Mouse (Mus musculus) midbrain, embryonic 10.5 days (tissue): ENCODE data around the gene Gnat1. TPM values are rescaled to one million over a fixed set of nuclear protein-coding genes. Genes with fewer than 3 reads are reported as not detected.

ENCODE experiments used
- DNase-seq: peaks from one replicate; pipeline ENCODE4 v3.0.0-alpha.2; 2017; ENCODE audit warnings: low spot score
- H3K27ac ChIP-seq: fragments of 300-500 bp; sonication (generic); replicated peaks from 2 replicates; pipeline ENCODE4 v1.5.1; 2016; ENCODE audit warnings: mild to moderate bottlenecking
- H3K27me3 ChIP-seq: fragments of 300-500 bp; sonication (generic); 2 replicates; pipeline ENCODE4 v1.6.1; 2016; ENCODE audit warnings: low read depth, mild to moderate bottlenecking; ENCODE audit not compliant: poor library complexity, severe bottlenecking
- H3K36me3 ChIP-seq: fragments of 300-500 bp; sonication (generic); 2 replicates; pipeline ENCODE4 v1.6.1; 2016; ENCODE audit warnings: mild to moderate bottlenecking, moderate library complexity
- H3K4me1 ChIP-seq: fragments of 300-500 bp; sonication (generic); 2 replicates; pipeline ENCODE4 v1.6.1; 2016
- H3K4me3 ChIP-seq: fragments of 300-500 bp; sonication (generic); 2 replicates; pipeline ENCODE4 v1.5.1; 2016; ENCODE audit warnings: mild to moderate bottlenecking, moderate library complexity
- H3K9me3 ChIP-seq: fragments of 300-500 bp; sonication (generic); replicated peaks from 2 replicates; pipeline ENCODE4 v1.6.1; 2016; ENCODE audit warnings: mild to moderate bottlenecking
- WGBS: fragments of 180-500 bp; shearing (Covaris S2); methylation state at CpG from one replicate; pipeline ENCODE4 v1.1.7; 2016; 5-methylcytosine and 5-hydroxymethylcytosine counted together
- polyA plus RNA-seq: library from polyadenylated mRNA; unstranded; fragments of >200 nt; fragmentation: Nextera tagmentation; extraction: Ambion mirVana; gene quantifications from 2 replicates; pipeline ENCODE4 v1.2.1, GENCODE M21; 2016

The Gnat1 gene
- polyA plus RNA-seq, 1 experiment from 2014 or later, result 3.6 TPM

DNA sequence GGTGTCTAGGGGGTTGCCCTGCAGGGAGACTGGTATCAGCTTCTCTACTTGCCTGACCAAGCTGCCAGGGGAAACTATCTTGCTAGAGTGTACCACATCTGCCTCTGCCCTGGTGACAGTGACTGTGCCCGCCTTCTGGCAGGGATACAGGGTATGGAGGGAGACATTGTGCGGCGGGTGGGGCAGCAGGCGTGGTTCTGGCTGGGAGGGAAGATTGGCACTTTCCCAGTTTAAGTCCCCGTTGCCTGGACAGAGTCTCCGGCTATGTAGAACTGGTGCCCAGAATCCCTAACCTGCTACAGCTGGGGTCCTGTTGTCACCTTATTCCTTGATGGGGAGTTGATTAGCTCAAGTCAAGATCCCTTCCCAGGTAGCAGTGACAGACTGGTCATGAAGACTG lies 47.0 kb downstream of the Gnat1 start:
- Histone ChIP-seq H3K9me3 (no peaks in the 10 kb centered on the region), H3K27me3 (no peaks in the 10 kb centered on the region), H3K4me3 (peak overlapping the region; percentile 94), H3K36me3 (peaks cover 39% of the 10 kb centered on the region), H3K4me1 (peaks cover 96% of the 10 kb centered on the region), H3K27ac (peak overlapping the region; percentile 98)
- WGBS, result 52% methylated on average over 6 of the region's 6 CpGs
- DNase-seq, result no peak

DNA sequence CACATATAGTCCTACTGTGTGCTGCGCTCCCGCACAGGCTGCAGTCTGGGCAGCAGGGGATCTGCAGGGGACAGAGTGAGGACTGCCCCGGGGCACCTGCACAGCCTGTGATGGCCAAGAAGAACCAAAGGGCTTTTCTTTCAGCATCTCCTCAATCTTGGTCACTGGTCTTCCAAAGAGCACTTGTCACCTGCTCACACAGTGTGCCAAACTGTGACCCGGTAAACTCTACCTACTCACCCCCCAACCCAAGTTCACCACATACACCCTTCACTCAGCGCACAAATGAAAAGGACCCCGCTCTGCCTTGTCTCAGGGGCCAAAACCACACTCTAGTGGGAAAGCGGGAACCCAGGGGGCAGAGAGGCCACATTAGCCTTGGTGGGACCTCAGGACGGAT lies 47.7 kb downstream of the Gnat1 start:
- peaks cover 39% of the 10 kb centered on the region for H3K36me3 ChIP-seq

DNA sequence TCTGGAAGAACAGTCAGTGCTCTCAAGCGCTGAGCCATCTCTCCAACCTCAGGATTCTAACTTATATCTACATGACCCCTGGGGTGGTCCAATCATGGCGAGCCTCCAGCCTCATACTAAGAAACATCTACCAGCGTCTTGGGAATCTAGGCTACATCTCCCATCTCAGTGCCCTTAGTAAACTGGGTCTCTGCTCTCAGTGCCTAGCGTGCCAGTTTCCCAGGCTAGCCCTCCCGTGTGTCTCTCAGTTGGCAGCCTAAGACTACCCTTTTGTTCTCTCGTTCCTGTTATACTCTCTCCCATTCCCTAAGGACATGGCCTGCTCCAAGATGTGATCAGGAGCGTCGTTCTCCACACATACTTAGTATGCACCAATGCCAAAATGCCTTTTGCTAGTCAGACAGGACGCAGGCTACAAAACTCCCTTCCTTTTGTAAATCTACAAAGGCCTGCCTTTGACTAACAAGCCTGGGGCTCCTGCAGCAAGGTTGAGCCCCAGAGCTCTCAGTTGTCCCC lies 48.1 kb downstream of the Gnat1 start:
- peak overlapping the region; percentile 98 for H3K27ac ChIP-seq
- WGBS, result 34% methylated on average over 9 of the region's 9 CpGs
- no peaks in the 10 kb centered on the region for H3K27me3 ChIP-seq
- H3K4me1 ChIP-seq, result peaks cover 96% of the 10 kb centered on the region
- H3K9me3 ChIP-seq, result no peaks in the 10 kb centered on the region
- H3K36me3 ChIP-seq, result peaks cover 42% of the 10 kb centered on the region
- no peak for DNase-seq
- peak overlapping the region; percentile 94 for H3K4me3 ChIP-seq

More for the DNA sequence above, 47.7 kb downstream of the Gnat1 start:
- Histone ChIP-seq H3K9me3 (no peaks in the 10 kb centered on the region), H3K4me1 (peaks cover 96% of the 10 kb centered on the region), H3K27ac (peak overlapping the region; percentile 98), H3K4me3 (peak overlapping the region; percentile 94), H3K27me3 (no peaks in the 10 kb centered on the region)
- no peak for DNase-seq
- 70% methylated on average over 8 of the region's 8 CpGs for WGBS

- DNase-seq, result peak; percentile 92
- Histone ChIP-seq H3K27ac (peak overlapping the region; percentile 98), H3K27me3 (no peaks in the 10 kb centered on the region), H3K36me3 (peaks cover 50% of the 10 kb centered on the region), H3K4me3 (peak overlapping the region; percentile 94), H3K4me1 (peaks cover 96% of the 10 kb centered on the region), H3K9me3 (no peaks in the 10 kb centered on the region)
- WGBS, result 5% methylated on average over 4 of the region's 4 CpGs
Measured at GRCm38 (mm10) chr9:107630576-107630975, 48.9 kb downstream of the Gnat1 start.

GRCm38 (mm10) chr9:107629901-107630425 lies 49.5 kb downstream of the Gnat1 start:
- H3K36me3 ChIP-seq, result peaks cover 56% of the 10 kb centered on the region
- no peaks in the 10 kb centered on the region for H3K9me3 ChIP-seq
- H3K4me1 ChIP-seq, result peaks cover 96% of the 10 kb centered on the region
- DNase-seq, result peak; percentile 68
- no peaks in the 10 kb centered on the region for H3K27me3 ChIP-seq
- WGBS, result 5% methylated on average over 14 of the region's 14 CpGs
- H3K4me3 ChIP-seq, result peak overlapping the region; percentile 94
- H3K27ac ChIP-seq, result peak overlapping the region; percentile 98

DNA sequence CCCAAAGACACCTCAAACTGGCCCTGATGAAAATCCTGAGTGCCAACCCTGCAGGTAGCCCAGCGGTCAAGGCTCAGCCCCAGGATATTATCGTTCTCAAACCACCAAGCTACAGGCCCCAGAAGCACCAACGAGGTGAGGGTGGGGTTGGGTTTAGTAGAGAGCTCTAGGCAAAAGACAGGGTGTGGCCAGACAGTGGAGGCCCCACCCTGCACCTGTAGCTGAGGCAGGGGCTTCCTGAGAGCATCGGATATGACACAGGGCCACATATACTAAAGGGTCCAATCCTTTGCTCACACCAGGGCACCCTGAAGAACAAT lies 50.1 kb downstream of the Gnat1 start:
- Histone ChIP-seq H3K4me3 (peak overlapping the region; percentile 94), H3K9me3 (no peaks in the 10 kb centered on the region), H3K36me3 (peaks cover 62% of the 10 kb centered on the region), H3K27ac (peak overlapping the region; percentile 98), H3K4me1 (peaks cover 100% of the 10 kb centered on the region), H3K27me3 (no peaks in the 10 kb centered on the region)
- WGBS, result 32% methylated on average over 4 of the region's 4 CpGs
- no peak for DNase-seq

DNA sequence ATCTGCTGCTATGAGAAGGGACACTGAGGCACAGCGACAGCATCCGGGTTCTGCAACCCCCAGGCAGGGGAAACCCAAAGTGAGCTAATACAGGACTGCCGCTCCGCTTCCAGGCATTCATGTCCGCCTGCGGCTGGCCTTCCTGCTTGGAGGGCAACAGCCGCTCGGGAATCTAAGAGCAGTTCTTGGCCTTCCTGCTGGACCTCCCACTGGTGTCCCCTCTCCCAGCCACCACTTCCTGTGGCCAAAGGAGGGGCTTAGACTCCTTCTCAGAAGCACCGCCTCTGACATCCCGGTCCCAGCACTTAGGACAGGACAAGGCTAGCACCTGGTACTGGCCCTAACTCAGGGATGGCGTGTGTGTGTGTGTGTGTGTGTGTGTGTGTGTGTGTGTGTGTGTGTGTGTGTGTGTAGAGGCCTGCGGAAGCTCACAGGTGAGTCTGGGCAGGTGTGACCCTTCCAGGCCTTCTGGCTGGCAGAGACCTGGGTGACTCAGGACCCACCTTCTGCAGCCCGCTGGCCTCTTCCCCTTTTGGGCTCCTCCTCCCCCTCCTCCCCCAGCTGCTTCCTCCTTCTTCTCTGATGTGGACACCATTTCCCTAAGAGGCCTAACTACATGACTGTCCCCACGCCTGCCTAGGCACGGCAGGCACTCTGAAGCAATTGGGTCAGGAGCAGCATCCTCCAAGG lies 50.6 kb downstream of the Gnat1 start:
- Histone ChIP-seq H3K27me3 (no peaks in the 10 kb centered on the region), H3K9me3 (no peaks in the 10 kb centered on the region), H3K27ac (peak overlapping the region; percentile 98), H3K36me3 (peaks cover 67% of the 10 kb centered on the region), H3K4me3 (peak overlapping the region; percentile 94), H3K4me1 (peaks cover 100% of the 10 kb centered on the region)
- DNase-seq, result no peak
- WGBS, result 38% methylated on average over 14 of the region's 15 CpGs

- DNase-seq, result peak; percentile 53
- 21% methylated on average over 20 of the region's 20 CpGs for WGBS
- no peaks in the 10 kb centered on the region for H3K9me3 ChIP-seq
- peak overlapping the region; percentile 98 for H3K27ac ChIP-seq
- H3K4me1 ChIP-seq, result peaks cover 87% of the 10 kb centered on the region
- no peaks in the 10 kb centered on the region for H3K27me3 ChIP-seq
- H3K4me3 ChIP-seq, result peak overlapping the region; percentile 94
- H3K36me3 ChIP-seq, result peaks cover 71% of the 10 kb centered on the region
Measured at GRCm38 (mm10) chr9:107627387-107628255, 51.9 kb downstream of the Gnat1 start.

- peak overlapping the region; percentile 98 for H3K27ac ChIP-seq
- H3K27me3 ChIP-seq, result no peaks in the 10 kb centered on the region
- H3K9me3 ChIP-seq, result no peaks in the 10 kb centered on the region
- H3K4me1 ChIP-seq, result peaks cover 80% of the 10 kb centered on the region
- H3K4me3 ChIP-seq, result peak overlapping the region; percentile 94
- DNase-seq, result peak; percentile 97
- WGBS, result 0% methylated on average over 2 of the region's 2 CpGs
- H3K36me3 ChIP-seq, result peaks cover 71% of the 10 kb centered on the region
Measured at GRCm38 (mm10) chr9:107626844-107627277, 52.7 kb downstream of the Gnat1 start.

DNA sequence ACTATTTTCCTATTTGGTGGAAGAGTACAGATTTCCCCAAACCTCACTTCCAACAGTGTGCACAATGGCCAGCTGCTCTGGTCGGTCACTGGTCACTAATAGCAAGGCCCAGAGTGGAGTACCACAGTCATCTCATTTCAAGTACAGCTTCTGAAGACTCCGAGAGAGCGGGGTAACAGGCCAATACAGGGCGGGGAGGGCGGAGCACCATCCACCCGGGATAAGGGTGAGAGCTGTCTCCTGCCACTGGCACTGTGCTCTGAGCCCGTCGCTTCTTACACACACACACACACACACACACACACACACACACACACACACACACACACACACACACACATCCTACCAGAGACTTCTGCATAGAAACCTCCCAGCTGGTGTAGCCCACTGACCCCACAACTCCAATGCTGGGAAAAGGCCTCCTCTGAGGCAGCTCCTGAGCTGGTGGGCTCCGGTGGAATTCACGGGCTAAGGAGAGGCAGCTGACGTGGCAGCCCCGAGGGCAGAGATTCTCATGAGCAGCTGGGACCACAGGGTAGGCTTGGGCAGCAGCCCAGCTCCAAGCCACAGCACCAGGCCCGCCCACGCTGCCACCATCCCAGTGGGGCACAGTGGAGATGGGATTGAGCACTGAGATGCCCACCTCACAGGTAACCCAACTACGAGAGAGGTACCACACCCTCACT lies 53.2 kb downstream of the Gnat1 start:
- Histone ChIP-seq H3K27ac (peak overlapping the region; percentile 98), H3K4me1 (peaks cover 74% of the 10 kb centered on the region), H3K36me3 (peaks cover 73% of the 10 kb centered on the region), H3K4me3 (peak overlapping the region; percentile 94), H3K9me3 (no peaks in the 10 kb centered on the region), H3K27me3 (no peaks in the 10 kb centered on the region)
- no peak for DNase-seq
- WGBS, result 39% methylated on average over 15 of the region's 15 CpGs

- 86% methylated on average over 12 of the region's 12 CpGs for WGBS
- no peak overlapping the region for H3K4me3 ChIP-seq
- peaks cover 81% of the 10 kb centered on the region for H3K36me3 ChIP-seq
- no peaks in the 10 kb centered on the region for H3K27me3 ChIP-seq
- no peak for DNase-seq
- peak overlapping the region; percentile 98 for H3K27ac ChIP-seq
- peaks cover 67% of the 10 kb centered on the region for H3K4me1 ChIP-seq
- H3K9me3 ChIP-seq, result no peaks in the 10 kb centered on the region
Measured at GRCm38 (mm10) chr9:107625351-107626128, 54.0 kb downstream of the Gnat1 start.

- H3K9me3 ChIP-seq, result no peaks in the 10 kb centered on the region
- peak overlapping the region; percentile 98 for H3K27ac ChIP-seq
- no peak overlapping the region for H3K4me3 ChIP-seq
- H3K27me3 ChIP-seq, result no peaks in the 10 kb centered on the region
- peaks cover 87% of the 10 kb centered on the region for H3K36me3 ChIP-seq
- no peak for DNase-seq
- peaks cover 61% of the 10 kb centered on the region for H3K4me1 ChIP-seq
- WGBS, result 89% methylated on average over 3 of the region's 3 CpGs
Measured at GRCm38 (mm10) chr9:107624951-107625350, 54.6 kb downstream of the Gnat1 start.
